Mouse (Mus musculus): ENCODE measurements around the gene Lrrc27. TPM values are rescaled to one million over a fixed set of nuclear protein-coding genes. Genes with fewer than 3 reads are reported as not detected.
A peak's percentile ranks its signal among the peaks of the same experiment; 100 is the strongest.

The Lrrc27 gene
- polyA plus RNA-seq, 1 experiment from 2014 or later: 2.5 TPM

- no peaks in the 10 kb centered on the region for H3K27me3 ChIP-seq (replicated peaks; ENCODE audit: control insufficient read depth, insufficient read depth, low read length)
- TF ChIP-seq CTCF (IDR thresholded peaks at IDR 0.05; ENCODE audit: low read depth): no peak
- 81% methylated on average over 1 of the region's 1 CpGs for WGBS
- no peak for ATAC-seq
- no peak overlapping the region for H3K9ac ChIP-seq (ENCODE audit: low read depth, low read length)
- H3K4me1 ChIP-seq (replicated peaks; ENCODE audit: control insufficient read depth, insufficient read depth, low read length): peaks cover 15% of the 10 kb centered on the region
- no peak overlapping the region for H3K27ac ChIP-seq (ENCODE audit: low read depth, low read length)
- H3K36me3 ChIP-seq (ENCODE audit: control insufficient read depth, insufficient read depth): peaks cover 29% of the 10 kb centered on the region; the same call in 1 of the 2 replicates
- no peak overlapping the region for H3K4me3 ChIP-seq (ENCODE audit: low read depth, low read length)
- no peaks in the 10 kb centered on the region for H3K9me3 ChIP-seq (ENCODE audit: control insufficient read depth)
- no peak overlapping the region for H3K4me2 ChIP-seq (replicated peaks; ENCODE audit: low read depth)
Measured at GRCm38 (mm10) chr7:139270738-139271137, 58.0 kb downstream of the Lrrc27 start.

DNA sequence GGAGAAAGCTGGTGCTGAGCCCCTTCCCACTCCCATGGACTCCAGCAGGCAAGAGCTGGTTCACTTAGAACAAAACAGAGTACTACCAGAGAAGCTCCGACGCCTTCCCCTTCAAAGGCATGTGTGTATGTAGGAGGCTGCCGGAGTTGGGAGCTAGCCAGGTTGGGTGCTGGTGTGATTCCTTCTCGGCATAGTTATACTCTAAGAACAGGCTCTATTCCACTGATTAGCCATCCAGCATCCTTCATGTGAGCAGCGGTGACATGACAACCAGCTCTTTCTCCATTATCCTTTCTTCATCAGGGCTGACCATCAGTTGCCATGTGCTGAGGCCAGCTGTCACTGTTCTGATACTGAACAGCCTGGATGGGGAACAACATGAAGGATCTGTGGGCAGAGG lies 59.1 kb downstream of the Lrrc27 start:
- Histone ChIP-seq H3K4me2 (replicated peaks; ENCODE audit: low read depth) (no peak overlapping the region), H3K27ac (ENCODE audit: low read depth, low read length) (no peak overlapping the region; the same call in 1 of the 2 replicates), H3K9ac (ENCODE audit: low read depth, low read length) (no peak overlapping the region), H3K4me1 (replicated peaks; ENCODE audit: control insufficient read depth, insufficient read depth, low read length) (peaks cover 15% of the 10 kb centered on the region), H3K4me3 (ENCODE audit: low read depth, low read length) (no peak overlapping the region), H3K27me3 (replicated peaks; ENCODE audit: control insufficient read depth, insufficient read depth, low read length) (no peaks in the 10 kb centered on the region), H3K36me3 (ENCODE audit: control insufficient read depth, insufficient read depth) (peaks cover 21% of the 10 kb centered on the region; the same call in 1 of the 2 replicates), H3K9me3 (ENCODE audit: control insufficient read depth) (no peaks in the 10 kb centered on the region)
- 70% methylated on average over 5 of the region's 5 CpGs for WGBS
- no peak for ATAC-seq
- TF ChIP-seq CTCF (IDR thresholded peaks at IDR 0.05; ENCODE audit: low read depth): no peak

- H3K4me3 ChIP-seq (ENCODE audit: low read depth, low read length): no peak overlapping the region
- TF ChIP-seq CTCF (IDR thresholded peaks at IDR 0.05; ENCODE audit: low read depth): no peak
- H3K36me3 ChIP-seq (ENCODE audit: control insufficient read depth, insufficient read depth): peaks cover 14% of the 10 kb centered on the region; the same call in 1 of the 2 replicates
- H3K4me1 ChIP-seq (replicated peaks; ENCODE audit: control insufficient read depth, insufficient read depth, low read length): peaks cover 15% of the 10 kb centered on the region
- no peak overlapping the region for H3K9ac ChIP-seq (ENCODE audit: low read depth, low read length)
- H3K4me2 ChIP-seq (replicated peaks; ENCODE audit: low read depth): 0 out of 2 replicates have a peak overlapping the region, but pooled peaks have one; percentile 13
- no peaks in the 10 kb centered on the region for H3K9me3 ChIP-seq (ENCODE audit: control insufficient read depth)
- peak overlapping the region; percentile 74 for H3K27ac ChIP-seq (ENCODE audit: low read depth, low read length)
- no peaks in the 10 kb centered on the region for H3K27me3 ChIP-seq (replicated peaks; ENCODE audit: control insufficient read depth, insufficient read depth, low read length)
- ATAC-seq: peak; percentile 63
- 5% methylated on average over 1 of the region's 1 CpGs for WGBS
Measured at GRCm38 (mm10) chr7:139272639-139273396, 60.0 kb downstream of the Lrrc27 start.

DNA sequence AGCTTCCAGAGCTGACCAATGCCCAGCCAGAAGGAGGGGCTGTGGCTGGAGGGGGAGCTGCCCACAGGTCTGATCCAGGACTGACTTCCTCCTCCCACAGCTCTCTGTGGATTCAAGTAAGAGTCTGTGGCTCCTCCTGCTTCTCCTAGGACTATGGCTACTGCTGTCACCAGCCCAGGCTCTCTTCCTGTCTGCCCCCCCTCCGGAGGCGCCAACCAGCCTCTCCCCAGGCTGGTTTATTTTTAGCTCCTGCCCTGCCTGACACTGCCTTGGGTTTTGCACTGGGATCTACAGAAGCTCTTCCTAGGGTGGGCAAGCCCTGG lies 60.6 kb downstream of the Lrrc27 start:
- Histone ChIP-seq H3K4me3 (ENCODE audit: low read depth, low read length) (no peak overlapping the region), H3K4me2 (replicated peaks; ENCODE audit: low read depth) (0 out of 2 replicates have a peak overlapping the region, but pooled peaks have one; percentile 13), H3K27ac (ENCODE audit: low read depth, low read length) (peak overlapping the region; percentile 74; the same call in 1 of the 2 replicates), H3K9ac (ENCODE audit: low read depth, low read length) (no peak overlapping the region), H3K4me1 (replicated peaks; ENCODE audit: control insufficient read depth, insufficient read depth, low read length) (peaks cover 15% of the 10 kb centered on the region), H3K27me3 (replicated peaks; ENCODE audit: control insufficient read depth, insufficient read depth, low read length) (no peaks in the 10 kb centered on the region), H3K36me3 (ENCODE audit: control insufficient read depth, insufficient read depth) (peaks cover 9% of the 10 kb centered on the region; the same call in 1 of the 2 replicates), H3K9me3 (ENCODE audit: control insufficient read depth) (no peaks in the 10 kb centered on the region)
- ATAC-seq: peak; percentile 49
- TF ChIP-seq CTCF (IDR thresholded peaks at IDR 0.05; ENCODE audit: low read depth): no peak
- WGBS: 11% methylated on average over 2 of the region's 2 CpGs

DNA sequence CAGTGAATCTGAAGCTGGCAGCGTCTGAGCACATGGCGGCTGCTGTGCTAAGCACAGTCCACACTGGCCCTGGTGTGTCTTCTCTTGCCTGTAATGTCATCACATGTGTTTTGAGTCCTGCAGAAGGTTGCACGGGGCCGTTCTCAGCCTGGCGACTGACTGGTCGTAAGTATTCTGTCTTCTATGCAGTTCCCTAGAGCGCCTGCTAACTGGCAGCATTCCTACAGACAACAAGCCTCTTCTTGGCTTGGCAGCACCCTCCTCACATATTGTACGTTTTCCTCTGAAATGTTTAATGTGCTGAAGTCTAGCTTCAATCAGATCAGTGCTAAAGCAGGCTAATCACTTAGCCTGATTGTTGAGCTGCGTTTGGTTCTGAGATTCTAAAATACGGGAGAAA lies 62.8 kb downstream of the Lrrc27 start:
- no peaks in the 10 kb centered on the region for H3K36me3 ChIP-seq (ENCODE audit: control insufficient read depth, insufficient read depth)
- no peak overlapping the region for H3K9ac ChIP-seq (ENCODE audit: low read depth, low read length)
- no peaks in the 10 kb centered on the region for H3K9me3 ChIP-seq (ENCODE audit: control insufficient read depth)
- peaks cover 15% of the 10 kb centered on the region for H3K4me1 ChIP-seq (replicated peaks; ENCODE audit: control insufficient read depth, insufficient read depth, low read length)
- H3K27me3 ChIP-seq (replicated peaks; ENCODE audit: control insufficient read depth, insufficient read depth, low read length): no peaks in the 10 kb centered on the region
- no peak for ATAC-seq
- no peak for TF ChIP-seq CTCF (IDR thresholded peaks at IDR 0.05; ENCODE audit: low read depth)
- H3K27ac ChIP-seq (ENCODE audit: low read depth, low read length): no peak overlapping the region
- H3K4me2 ChIP-seq (replicated peaks; ENCODE audit: low read depth): no peak overlapping the region
- WGBS: 55% methylated on average over 10 of the region's 10 CpGs
- no peak overlapping the region for H3K4me3 ChIP-seq (ENCODE audit: low read depth, low read length)

- Histone ChIP-seq H3K4me2 (replicated peaks; ENCODE audit: low read depth) (no peak overlapping the region), H3K27me3 (replicated peaks; ENCODE audit: control insufficient read depth, insufficient read depth, low read length) (no peaks in the 10 kb centered on the region), H3K4me1 (replicated peaks; ENCODE audit: control insufficient read depth, insufficient read depth, low read length) (peaks cover 15% of the 10 kb centered on the region), H3K27ac (ENCODE audit: low read depth, low read length) (no peak overlapping the region), H3K9ac (ENCODE audit: low read depth, low read length) (no peak overlapping the region), H3K4me3 (ENCODE audit: low read depth, low read length) (no peak overlapping the region), H3K36me3 (ENCODE audit: control insufficient read depth, insufficient read depth) (no peaks in the 10 kb centered on the region), H3K9me3 (ENCODE audit: control insufficient read depth) (no peaks in the 10 kb centered on the region)
- 85% methylated on average over 10 of the region's 10 CpGs for WGBS
- ATAC-seq: no peak
- no peak for TF ChIP-seq CTCF (IDR thresholded peaks at IDR 0.05; ENCODE audit: low read depth)
Measured at GRCm38 (mm10) chr7:139276150-139276549, 63.4 kb downstream of the Lrrc27 start.

All from intestine, postnatal 0 days (tissue).